Mouse (Mus musculus) C2C12 (cell line): ENCODE results near the gene Btbd16.

Source experiments
- CTCF ChIP-seq: IDR thresholded peaks from one replicate; pipeline ENCODE4 v1.5.1; 2011; ENCODE audit not compliant: control insufficient read depth, insufficient read depth, insufficient read length
- FOSL1 ChIP-seq: IDR thresholded peaks from one replicate; pipeline ENCODE4 v1.8.0; 2011; ENCODE audit warnings: mild to moderate bottlenecking, low read length; ENCODE audit not compliant: poor library complexity, insufficient read depth, severe bottlenecking
- MAX ChIP-seq: IDR thresholded peaks from one replicate; pipeline ENCODE4 v1.6.1; 2011; ENCODE audit warnings: mild to moderate bottlenecking, control low read depth
- MYOG ChIP-seq: IDR thresholded peaks from one replicate; pipeline ENCODE4 v1.6.1; 2011; ENCODE audit not compliant: control insufficient read depth, insufficient read length; ENCODE audit errors: extremely low read depth

DNA sequence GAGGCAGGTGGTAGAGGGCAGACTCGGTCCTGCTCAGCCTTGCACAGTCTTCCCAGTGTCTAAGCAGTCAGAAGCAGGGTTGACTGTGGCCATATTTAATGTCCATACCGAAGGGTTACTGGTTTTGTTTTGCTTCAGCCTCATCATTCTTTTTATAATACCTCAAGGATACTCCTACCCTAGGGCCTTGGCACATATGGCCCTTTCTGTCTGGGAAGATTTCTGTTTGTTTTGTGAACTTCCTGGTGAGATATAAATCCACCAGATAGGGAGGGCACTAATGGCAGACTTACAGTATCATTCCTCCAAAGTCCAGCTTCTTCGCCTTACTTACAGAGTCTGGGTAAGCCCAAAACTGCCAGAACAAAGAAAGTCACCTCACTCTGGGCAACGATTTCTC is 46.3 kb upstream of the Btbd16 start:
- TF ChIP-seq CTCF (no peak), MYOG (no peak), FOSL1 (no peak), MAX (no peak)
